Mouse (Mus musculus) heart, postnatal 0 days (tissue): ENCODE measurements around the gene Rora. TPM values are rescaled to one million over a fixed set of nuclear protein-coding genes. Genes with fewer than 3 reads are reported as not detected.
A peak's percentile ranks its signal among the peaks of the same experiment; 100 is the strongest.

ENCODE experiments used
- ATAC-seq: fragments of 200-750 bp; cut with Nextera tagmentation; 2 replicates; pipeline ENCODE4 v1.8.0; 2017; ENCODE audit warnings: low read depth, moderate number of reproducible peaks, moderate library complexity; ENCODE audit not compliant: insufficient read depth
- DNase-seq: peaks from one replicate; pipeline ENCODE4 v3.0.0-alpha.2; 2016; ENCODE audit warnings: low spot score
- H3K27ac ChIP-seq: fragments of 300-500 bp; sonication (generic); 2 replicates; pipeline ENCODE4 v1.5.1; 2014; ENCODE audit warnings: low read depth, mild to moderate bottlenecking
- H3K27me3 ChIP-seq: fragments of 300-500 bp; sonication (generic); 2 replicates; pipeline ENCODE4 v1.6.1; 2014; ENCODE audit warnings: low read length, mixed read lengths; ENCODE audit not compliant: control insufficient read depth, insufficient read depth
- H3K36me3 ChIP-seq: fragments of 300-500 bp; sonication (generic); replicated peaks from 2 replicates; pipeline ENCODE4 v1.6.1; 2014; ENCODE audit warnings: low read length, mixed read lengths; ENCODE audit not compliant: control insufficient read depth, insufficient read depth
- H3K4me1 ChIP-seq: fragments of 300-500 bp; sonication (generic); 2 replicates; pipeline ENCODE4 v1.6.1; 2014; ENCODE audit warnings: antibody characterized with exemption; ENCODE audit not compliant: control insufficient read depth, insufficient read depth
- H3K4me2 ChIP-seq: fragments of 300-500 bp; sonication (generic); 2 replicates; pipeline ENCODE4 v1.6.1; 2014; ENCODE audit warnings: low read depth, mild to moderate bottlenecking, low read length, moderate library complexity
- H3K4me3 ChIP-seq: fragments of 300-500 bp; sonication (generic); 2 replicates; pipeline ENCODE4 v1.5.1; 2014; ENCODE audit warnings: low read depth, low read length
- H3K9ac ChIP-seq: fragments of 300-500 bp; sonication (generic); replicated peaks from 2 replicates; pipeline ENCODE4 v1.6.1; 2014; ENCODE audit warnings: low read depth, low read length, mixed read lengths
- H3K9me3 ChIP-seq: fragments of 300-500 bp; sonication (generic); replicated peaks from 2 replicates; pipeline ENCODE4 v1.6.1; 2016; ENCODE audit warnings: low read length; ENCODE audit not compliant: control insufficient read depth
- CTCF ChIP-seq: IDR thresholded peaks from 2 replicates; pipeline ENCODE4 v1.5.1; 2016; ENCODE audit warnings: antibody characterized with exemption, control low read depth, low read depth
- EP300 ChIP-seq: IDR thresholded peaks from 2 replicates; pipeline ENCODE4 v1.6.1; 2016; ENCODE audit warnings: antibody characterized with exemption, low read depth
- WGBS: fragments of 180-500 bp; shearing (Covaris S2); extraction: QIAGEN DNeasy Blood & Tissue Kit; methylation state at CpG from one replicate; pipeline ENCODE4 v1.1.7; 2014; 5-methylcytosine and 5-hydroxymethylcytosine counted together
- polyA plus RNA-seq: library from polyadenylated mRNA; unstranded; fragments of >200 nt; fragmentation: Nextera tagmentation; extraction: Ambion mirVana; gene quantifications from 2 replicates; pipeline ENCODE4 v1.2.1, GENCODE M21; 2015
- total RNA-seq: library from RNA; depleted of rRNA; stranded (reverse); fragments of >200 nt; gene quantifications from 2 replicates; pipeline ENCODE4 v1.2.3, GENCODE M21; 2014; ENCODE audit warnings: low replicate concordance

Gene Rora
- total and polyA plus RNA-seq, 2 experiments from 2014 or later, result 7.9 to 9.8 TPM

DNA sequence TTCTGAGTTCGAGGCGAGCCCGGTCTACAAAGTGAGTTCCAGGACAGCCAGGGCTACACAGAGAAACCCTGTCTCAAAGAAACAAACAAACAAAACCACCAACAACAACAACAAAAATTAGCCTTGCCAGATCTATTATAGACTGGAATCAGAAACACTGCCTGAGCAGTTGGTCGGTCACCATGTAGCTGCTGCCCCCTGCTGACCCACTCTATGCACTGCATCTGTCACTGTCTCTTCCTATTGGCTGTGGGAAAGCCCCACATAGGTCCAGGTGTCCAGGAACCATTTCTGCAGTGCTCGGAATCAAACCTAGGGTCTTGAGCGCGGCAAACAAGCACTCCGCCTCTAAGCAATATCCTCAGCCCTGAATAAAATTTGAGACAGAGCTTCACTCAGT is 714.5 kb downstream of the Rora start:
- H3K4me2 ChIP-seq, result no peak overlapping the region
- ATAC-seq (no peak), DNase-seq (no peak)
- H3K9me3 ChIP-seq, result no peaks in the 10 kb centered on the region
- H3K27me3 ChIP-seq, result no peaks in the 10 kb centered on the region
- no peak overlapping the region for H3K9ac ChIP-seq
- WGBS, result 71% methylated on average over 8 of the region's 8 CpGs
- no peaks in the 10 kb centered on the region for H3K4me1 ChIP-seq
- H3K4me3 ChIP-seq, result no peak overlapping the region
- no peak overlapping the region for H3K27ac ChIP-seq
- peak; percentile 77 for TF ChIP-seq CTCF
- no peak for TF ChIP-seq EP300
- peaks cover 12% of the 10 kb centered on the region for H3K36me3 ChIP-seq

DNA sequence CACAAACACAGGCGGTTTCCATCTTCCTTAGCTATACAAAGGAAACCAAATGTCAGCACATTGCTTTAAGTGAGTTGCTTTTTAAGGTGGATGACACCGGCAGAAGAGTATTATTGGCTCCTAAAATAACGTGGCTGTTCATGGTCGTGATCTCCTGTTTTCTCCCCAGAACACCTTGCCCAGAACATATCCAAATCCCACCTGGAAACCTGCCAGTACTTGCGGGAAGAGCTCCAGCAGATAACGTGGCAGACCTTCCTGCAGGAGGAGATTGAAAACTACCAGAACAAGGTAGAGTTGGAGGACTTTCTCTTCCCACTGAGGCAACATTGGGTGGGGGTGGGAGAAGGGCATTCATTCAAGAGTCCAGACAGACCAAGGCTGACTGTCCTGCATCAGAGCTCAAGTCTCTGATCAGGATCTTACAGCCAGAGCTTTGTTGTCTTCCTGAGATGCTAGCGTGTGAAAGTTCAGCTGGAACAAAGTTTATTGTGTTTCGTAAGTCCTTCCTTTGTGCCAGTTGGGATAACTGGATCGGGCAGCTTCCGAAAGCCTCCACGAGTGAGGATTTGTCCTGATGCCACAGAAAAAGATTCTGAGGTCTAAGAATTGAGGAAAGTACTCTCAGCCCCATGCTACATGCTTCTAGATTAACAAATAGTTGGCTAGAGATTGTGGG is 717.6 kb downstream of the Rora start:
- Histone ChIP-seq H3K27me3 (no peaks in the 10 kb centered on the region), H3K36me3 (peaks cover 29% of the 10 kb centered on the region), H3K4me2 (no peak overlapping the region), H3K9me3 (no peaks in the 10 kb centered on the region), H3K4me1 (no peaks in the 10 kb centered on the region), H3K9ac (no peak overlapping the region), H3K27ac (no peak overlapping the region), H3K4me3 (no peak overlapping the region)
- TF ChIP-seq CTCF (no peak), EP300 (no peak)
- ATAC-seq, result no peak
- 49% methylated on average over 11 of the region's 11 CpGs for whole genome bisulfite sequencing
- DNase-seq, result no peak

DNA sequence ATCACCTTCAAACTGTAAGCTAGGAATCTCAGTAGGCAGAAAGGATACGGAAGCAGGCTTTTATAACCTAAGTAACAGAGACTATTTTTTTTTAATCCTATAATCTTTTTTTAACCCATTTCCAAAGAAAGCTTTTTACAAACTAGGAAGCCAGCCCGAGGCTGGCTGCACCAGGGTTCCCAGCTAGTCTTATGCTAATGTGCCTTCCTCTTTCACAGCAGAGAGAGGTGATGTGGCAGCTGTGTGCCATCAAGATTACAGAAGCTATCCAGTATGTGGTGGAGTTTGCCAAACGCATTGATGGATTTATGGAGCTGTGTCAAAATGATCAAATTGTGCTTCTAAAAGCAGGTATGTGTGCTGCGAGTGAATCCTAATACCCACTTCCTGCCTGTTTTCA is 719.3 kb downstream of the Rora start:
- DNase-seq (no peak), ATAC-seq (no peak)
- WGBS, result 56% methylated on average over 4 of the region's 4 CpGs
- Histone ChIP-seq H3K4me2 (no peak overlapping the region), H3K4me1 (no peaks in the 10 kb centered on the region), H3K27ac (no peak overlapping the region), H3K9me3 (no peaks in the 10 kb centered on the region), H3K4me3 (no peak overlapping the region), H3K36me3 (peaks cover 38% of the 10 kb centered on the region), H3K27me3 (no peaks in the 10 kb centered on the region), H3K9ac (no peak overlapping the region)
- TF ChIP-seq EP300 (no peak), CTCF (no peak)

DNA sequence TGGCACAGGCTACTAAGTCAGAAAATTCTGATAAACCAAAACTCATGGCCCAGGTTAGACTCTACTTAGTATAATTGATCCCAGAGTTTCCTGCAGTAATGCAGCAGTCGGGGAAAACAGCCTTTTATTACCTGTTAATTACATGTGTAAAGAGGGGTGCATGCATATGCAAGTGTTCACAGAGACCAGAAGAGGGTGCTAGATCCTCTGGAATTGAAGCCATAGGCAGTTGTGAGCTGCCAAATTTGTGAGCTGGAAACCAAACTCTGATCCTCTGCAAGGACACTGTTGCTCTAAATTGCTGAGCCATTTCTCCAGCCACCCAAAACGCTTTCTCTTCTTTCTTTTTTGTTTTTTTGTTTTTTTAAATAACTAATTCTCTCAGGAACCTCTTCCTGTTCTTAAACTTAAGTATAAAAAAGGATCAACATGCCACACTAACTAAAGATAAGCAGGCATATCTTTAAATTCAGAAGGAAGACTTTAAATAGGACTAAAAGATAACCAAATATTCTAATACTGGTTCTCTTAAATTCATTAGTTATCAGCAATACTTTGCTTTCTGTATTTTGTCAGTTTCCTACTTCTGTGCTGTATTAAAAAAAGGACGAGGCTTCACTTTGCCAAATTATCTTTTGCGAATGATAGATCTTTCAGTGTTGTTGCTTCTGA is 723.5 kb downstream of the Rora start:
- no peaks in the 10 kb centered on the region for H3K4me1 ChIP-seq
- peaks cover 44% of the 10 kb centered on the region for H3K36me3 ChIP-seq
- no peak overlapping the region for H3K4me3 ChIP-seq
- DNase-seq, result no peak
- ATAC-seq, result no peak
- H3K4me2 ChIP-seq, result no peak overlapping the region
- no peak overlapping the region for H3K27ac ChIP-seq
- no peaks in the 10 kb centered on the region for H3K9me3 ChIP-seq
- 85% methylated on average over 4 of the region's 4 CpGs for WGBS
- H3K9ac ChIP-seq, result no peak overlapping the region
- no peaks in the 10 kb centered on the region for H3K27me3 ChIP-seq
- TF ChIP-seq CTCF (peak; percentile 25; the same call in 1 of the 2 replicates), EP300 (no peak)

DNA sequence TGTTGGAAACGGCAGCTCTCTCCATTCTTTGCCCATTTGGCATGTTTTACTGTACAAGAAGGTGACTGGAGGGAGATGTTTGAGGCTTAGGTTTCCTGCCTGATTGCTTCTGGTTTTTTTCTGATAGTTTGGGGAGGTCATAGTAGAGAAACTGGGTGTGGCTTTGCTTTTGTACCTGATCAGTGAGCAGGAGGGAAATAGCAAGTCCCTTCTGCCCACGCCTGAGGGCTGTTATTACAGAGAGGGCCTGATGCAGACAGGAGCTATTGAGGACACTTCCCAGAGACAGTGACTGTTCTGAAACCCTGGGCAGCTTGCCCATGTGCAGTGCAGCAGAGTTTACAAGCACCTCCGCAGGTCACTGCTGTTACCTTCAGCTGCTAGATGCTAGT is 724.1 kb downstream of the Rora start:
- Histone ChIP-seq H3K36me3 (peaks cover 44% of the 10 kb centered on the region), H3K4me2 (no peak overlapping the region), H3K4me3 (no peak overlapping the region), H3K9me3 (no peaks in the 10 kb centered on the region), H3K9ac (no peak overlapping the region), H3K4me1 (no peaks in the 10 kb centered on the region), H3K27me3 (no peaks in the 10 kb centered on the region), H3K27ac (no peak overlapping the region)
- no peak for TF ChIP-seq CTCF
- no peak for TF ChIP-seq EP300
- DNase-seq (no peak), ATAC-seq (no peak)
- 68% methylated on average over 3 of the region's 3 CpGs for WGBS
